Mouse (Mus musculus): ENCODE measurements at regions not wholly inside any gene's neighbourhood (a gene's known extent, or its start where the extent isn't known, plus 50 kb on each side); places are given as distances from the start of the nearest gene placed in this dataset.

GRCm38 (mm10) chr13:112016280-112016679 is 207.5 kb upstream of the Map3k1 start:
- TF ChIP-seq POLR2A (IDR thresholded peaks at IDR 0.05; ENCODE audit: low read depth, low read length) (no peak), CTCF (IDR thresholded peaks at IDR 0.05; ENCODE audit: extremely low read depth, insufficient read length, insufficient replicate concordance, low read depth, low read length) (no peak)
- H3K4me1 ChIP-seq (ENCODE audit: control insufficient read depth, insufficient read depth, insufficient read length, low read length) = no peaks in the 10 kb centered on the region
- H3K4me3 ChIP-seq (ENCODE audit: low read depth, low read length) = no peak overlapping the region
- H3K27me3 ChIP-seq (ENCODE audit: control insufficient read depth, insufficient read depth, low read length) = no peaks in the 10 kb centered on the region
- H3K36me3 ChIP-seq (ENCODE audit: control insufficient read depth, insufficient read depth, low read length) = no peaks in the 10 kb centered on the region
- H3K27ac ChIP-seq (ENCODE audit: insufficient read depth, low read depth, low read length) = no peak overlapping the region

- WGBS = 81% methylated on average over 7 of the region's 7 CpGs
- TF ChIP-seq POLR2A (IDR thresholded peaks at IDR 0.05; ENCODE audit: low read depth, low read length) (no peak), CTCF (IDR thresholded peaks at IDR 0.05; ENCODE audit: extremely low read depth, insufficient read length, insufficient replicate concordance, low read depth, low read length) (no peak)
- Histone ChIP-seq H3K27ac (ENCODE audit: insufficient read depth, low read depth, low read length) (no peak overlapping the region), H3K4me1 (ENCODE audit: control insufficient read depth, insufficient read depth, insufficient read length, low read length) (no peaks in the 10 kb centered on the region), H3K36me3 (ENCODE audit: control insufficient read depth, insufficient read depth, low read length) (no peaks in the 10 kb centered on the region), H3K4me3 (ENCODE audit: low read depth, low read length) (no peak overlapping the region), H3K27me3 (ENCODE audit: control insufficient read depth, insufficient read depth, low read length) (no peaks in the 10 kb centered on the region)
Measured at GRCm38 (mm10) chr13:112018497-112019281, 209.9 kb upstream of the Map3k1 start.

- Histone ChIP-seq H3K36me3 (ENCODE audit: control insufficient read depth, insufficient read depth, low read length) (no peaks in the 10 kb centered on the region), H3K27ac (ENCODE audit: insufficient read depth, low read depth, low read length) (no peak overlapping the region), H3K27me3 (ENCODE audit: control insufficient read depth, insufficient read depth, low read length) (no peaks in the 10 kb centered on the region), H3K4me1 (ENCODE audit: control insufficient read depth, insufficient read depth, insufficient read length, low read length) (no peaks in the 10 kb centered on the region), H3K4me3 (ENCODE audit: low read depth, low read length) (no peak overlapping the region)
- TF ChIP-seq POLR2A (IDR thresholded peaks at IDR 0.05; ENCODE audit: low read depth, low read length) (no peak), CTCF (IDR thresholded peaks at IDR 0.05; ENCODE audit: extremely low read depth, insufficient read length, insufficient replicate concordance, low read depth, low read length) (no peak)
- 88% methylated on average over 5 of the region's 5 CpGs for WGBS
Measured at GRCm38 (mm10) chr13:112019575-112019974, 210.8 kb upstream of the Map3k1 start.

GRCm38 (mm10) chr13:112023171-112023570 is 214.4 kb upstream of the Map3k1 start:
- H3K4me1 ChIP-seq (ENCODE audit: control insufficient read depth, insufficient read depth, insufficient read length, low read length) = no peaks in the 10 kb centered on the region; the same call in 1 of the 2 replicates
- TF ChIP-seq CTCF (IDR thresholded peaks at IDR 0.05; ENCODE audit: extremely low read depth, insufficient read length, insufficient replicate concordance, low read depth, low read length) (no peak), POLR2A (IDR thresholded peaks at IDR 0.05; ENCODE audit: low read depth, low read length) (no peak)
- 59% methylated on average over 4 of the region's 4 CpGs for WGBS
- no peaks in the 10 kb centered on the region for H3K27me3 ChIP-seq (ENCODE audit: control insufficient read depth, insufficient read depth, low read length)
- no peaks in the 10 kb centered on the region for H3K36me3 ChIP-seq (ENCODE audit: control insufficient read depth, insufficient read depth, low read length)
- H3K4me3 ChIP-seq (ENCODE audit: low read depth, low read length) = no peak overlapping the region
- H3K27ac ChIP-seq (ENCODE audit: insufficient read depth, low read depth, low read length) = no peak overlapping the region

- no peaks in the 10 kb centered on the region; the same call in 1 of the 2 replicates for H3K4me1 ChIP-seq (ENCODE audit: control insufficient read depth, insufficient read depth, insufficient read length, low read length)
- no peak overlapping the region for H3K27ac ChIP-seq (ENCODE audit: insufficient read depth, low read depth, low read length)
- no peak overlapping the region for H3K4me3 ChIP-seq (ENCODE audit: low read depth, low read length)
- H3K36me3 ChIP-seq (ENCODE audit: control insufficient read depth, insufficient read depth, low read length) = no peaks in the 10 kb centered on the region
- no peak for TF ChIP-seq CTCF (IDR thresholded peaks at IDR 0.05; ENCODE audit: extremely low read depth, insufficient read length, insufficient replicate concordance, low read depth, low read length)
- no peak for TF ChIP-seq POLR2A (IDR thresholded peaks at IDR 0.05; ENCODE audit: low read depth, low read length)
- no peaks in the 10 kb centered on the region for H3K27me3 ChIP-seq (ENCODE audit: control insufficient read depth, insufficient read depth, low read length)
- 76% methylated on average over 15 of the region's 15 CpGs for WGBS
Measured at GRCm38 (mm10) chr13:112024667-112025585, 216.1 kb upstream of the Map3k1 start.

GRCm38 (mm10) chr13:112025586-112025950 is 216.8 kb upstream of the Map3k1 start:
- Histone ChIP-seq H3K4me3 (ENCODE audit: low read depth, low read length) (no peak overlapping the region), H3K27me3 (ENCODE audit: control insufficient read depth, insufficient read depth, low read length) (no peaks in the 10 kb centered on the region), H3K27ac (ENCODE audit: insufficient read depth, low read depth, low read length) (no peak overlapping the region), H3K4me1 (ENCODE audit: control insufficient read depth, insufficient read depth, insufficient read length, low read length) (no peaks in the 10 kb centered on the region; the same call in 1 of the 2 replicates), H3K36me3 (ENCODE audit: control insufficient read depth, insufficient read depth, low read length) (no peaks in the 10 kb centered on the region)
- TF ChIP-seq CTCF (IDR thresholded peaks at IDR 0.05; ENCODE audit: extremely low read depth, insufficient read length, insufficient replicate concordance, low read depth, low read length) (no peak), POLR2A (IDR thresholded peaks at IDR 0.05; ENCODE audit: low read depth, low read length) (no peak)
- 75% methylated on average over 5 of the region's 5 CpGs for whole genome bisulfite sequencing

GRCm38 (mm10) chr13:112027736-112028135 is 218.9 kb upstream of the Map3k1 start:
- TF ChIP-seq CTCF (IDR thresholded peaks at IDR 0.05; ENCODE audit: extremely low read depth, insufficient read length, insufficient replicate concordance, low read depth, low read length) (no peak), POLR2A (IDR thresholded peaks at IDR 0.05; ENCODE audit: low read depth, low read length) (no peak)
- no peak overlapping the region for H3K27ac ChIP-seq (ENCODE audit: insufficient read depth, low read depth, low read length)
- no peak overlapping the region for H3K4me3 ChIP-seq (ENCODE audit: low read depth, low read length)
- no peaks in the 10 kb centered on the region for H3K27me3 ChIP-seq (ENCODE audit: control insufficient read depth, insufficient read depth, low read length)
- H3K36me3 ChIP-seq (ENCODE audit: control insufficient read depth, insufficient read depth, low read length) = no peaks in the 10 kb centered on the region
- 93% methylated on average over 5 of the region's 5 CpGs for WGBS
- H3K4me1 ChIP-seq (ENCODE audit: control insufficient read depth, insufficient read depth, insufficient read length, low read length) = no peaks in the 10 kb centered on the region; the same call in 1 of the 2 replicates

Measured in small intestine, adult 2 months (tissue).